25 mouse cellular contexts compared by ENCODE assay signal in the genomic region with DNA sequence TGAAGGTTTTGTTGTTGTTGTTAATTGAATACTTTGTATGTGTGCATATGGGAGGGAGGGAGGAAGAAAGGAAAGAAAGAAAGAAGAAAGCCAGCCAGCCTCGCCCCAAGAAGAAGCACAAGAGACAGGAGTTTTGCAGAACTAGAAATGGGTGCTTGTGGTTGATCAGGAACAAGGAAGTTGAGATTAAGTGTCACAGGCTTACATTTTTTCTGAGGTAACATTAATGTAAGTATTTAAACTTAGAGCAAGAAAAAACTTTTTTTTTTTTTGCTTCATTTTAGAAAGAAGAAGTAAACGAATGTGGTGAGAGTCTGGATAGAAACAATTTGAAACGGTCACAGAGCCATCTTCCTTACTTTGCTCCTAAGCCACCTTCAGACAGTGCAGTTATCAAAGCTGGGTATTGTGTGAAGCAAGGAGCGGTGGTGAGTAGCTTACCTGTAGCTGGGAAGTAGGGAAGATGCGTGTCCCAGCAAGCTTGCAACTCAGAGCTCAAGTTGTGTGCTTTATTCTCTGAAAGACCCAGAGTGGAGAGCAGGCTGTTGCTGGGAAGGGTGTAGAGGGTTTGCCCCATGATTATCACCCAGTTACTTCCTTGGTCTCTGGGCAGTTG. TPM values are rescaled to one million over a fixed set of nuclear protein-coding genes. Genes with fewer than 3 reads are reported as not detected.
DNase-seq lines count a peak whose midpoint lies in the region; ATAC-seq and TF ChIP-seq lines count a peak whose summit lies in the region.
"Had no signal": no experiment of that assay in that cellular context is flagged by ENCODE, and none has a peak within 500 bp of the region (broad histone marks: within the 10 kb centered on the region; RNA-seq: fewer than 3 reads in every experiment).

No protein-coding gene starts in this region.

- H3K27ac ChIP-seq in heart, embryonic 12.5 days (ENCODE audit: poor library complexity, severe bottlenecking) = no peak overlapping the region
- peak overlapping the region; percentile 99 for H3K27ac ChIP-seq in MEL (ENCODE audit: control insufficient read depth, low read depth, low read length)
- peak overlapping the region; percentile 20; the same call in 1 of the 2 replicates for H3K27ac ChIP-seq in small intestine, adult 2 months (ENCODE audit: insufficient read depth, low read depth, low read length)
- no peak overlapping the region for H3K27ac ChIP-seq in gastrocnemius, adult 2 months
- H3K27ac ChIP-seq: embryonic facial prominence, embryonic 15.5 days; hindbrain, postnatal 0 days; kidney, embryonic 15.5 days; limb, embryonic 15.5 days; liver, embryonic 15.5 days; midbrain, embryonic 15.5 days; neural tube, embryonic 13.5 days had no signal

- no peaks in the 10 kb centered on the region for H3K4me1 ChIP-seq in heart, embryonic 12.5 days (replicated peaks)
- H3K4me1 ChIP-seq in MEL (ENCODE audit: control insufficient read depth in 1 of 2, insufficient read depth in 2 of 2, low read length in 2 of 2) = peaks cover 14 to 15% of the 10 kb centered on the region in 2 experiments
- peaks cover 3% of the 10 kb centered on the region; the same call in 1 of the 2 replicates for H3K4me1 ChIP-seq in small intestine, adult 2 months (ENCODE audit: control insufficient read depth, insufficient read depth, insufficient read length, low read length)
- H3K4me1 ChIP-seq: embryonic facial prominence, embryonic 15.5 days; kidney, embryonic 15.5 days; limb, embryonic 15.5 days; liver, embryonic 15.5 days; midbrain, embryonic 15.5 days; neural tube, embryonic 13.5 days had no signal

- no peak for TF ChIP-seq CTCF in MEL (IDR thresholded peaks at IDR 0.05 in 2 of 3, conservative IDR thresholded peaks at IDR 0.05 in 1 of 3; ENCODE audit: control insufficient read depth in 1 of 3, insufficient read depth in 1 of 3, low read depth in 2 of 3, low read length in 3 of 3, poor library complexity in 1 of 3, severe bottlenecking in 1 of 3)
- no peak for TF ChIP-seq CTCF in small intestine, adult 2 months (IDR thresholded peaks at IDR 0.05; ENCODE audit: extremely low read depth, insufficient read length, insufficient replicate concordance, low read depth, low read length)
- TF ChIP-seq CTCF in gastrocnemius, adult 2 months (IDR thresholded peaks at IDR 0.05) = no peak

- ATAC-seq in heart, embryonic 12.5 days (ENCODE audit: insufficient number of reproducible peaks, low FRiP score) = no peak
- ATAC-seq in granulocyte monocyte progenitor cell, adult 5-6 weeks (replicated peaks; ENCODE audit: poor library complexity, severe bottlenecking) = peak; percentile 54
- ATAC-seq: forebrain, embryonic 14.5 days; hindbrain, postnatal 0 days; intestine, embryonic 16.5 days; midbrain, embryonic 15.5 days had no signal

- no peak overlapping the region for H3K9ac ChIP-seq in heart, embryonic 12.5 days
- H3K9ac ChIP-seq in MEL (ENCODE audit: control insufficient read depth, low read depth, low read length, poor library complexity, severe bottlenecking) = peak overlapping the region; percentile 76
- H3K9ac ChIP-seq: embryonic facial prominence, embryonic 15.5 days; kidney, embryonic 15.5 days; limb, embryonic 15.5 days; liver, embryonic 15.5 days; midbrain, embryonic 15.5 days; neural tube, embryonic 13.5 days had no signal

- 90% methylated on average over 5 of the region's 5 CpGs for WGBS in heart, embryonic 12.5 days
- 86% methylated on average over 5 of the region's 5 CpGs for whole genome bisulfite sequencing in small intestine, adult 2 months

- no peak overlapping the region for H3K4me3 ChIP-seq in heart, embryonic 12.5 days
- peak overlapping the region; percentile 58 to 79 for H3K4me3 ChIP-seq in MEL (ENCODE audit: control insufficient read depth in 1 of 2, insufficient read depth in 1 of 2, low read depth in 2 of 2, low read length in 2 of 2)
- H3K4me3 ChIP-seq in small intestine, adult 2 months (ENCODE audit: low read depth, low read length) = no peak overlapping the region
- H3K4me3 ChIP-seq in gastrocnemius, adult 2 months = no peak overlapping the region
- H3K4me3 ChIP-seq: embryonic facial prominence, embryonic 15.5 days; kidney, embryonic 15.5 days; limb, embryonic 15.5 days; liver, embryonic 15.5 days; megakaryocyte, embryonic 14.5 days; midbrain, embryonic 15.5 days; myocyte; neural tube, embryonic 13.5 days had no signal

- peak in 1 of 2 experiments; percentile 54; a peak in 2 of 4 replicates for TF ChIP-seq POLR2A in MEL (IDR thresholded peaks at IDR 0.05; ENCODE audit: control insufficient read depth in 1 of 2, insufficient read depth in 1 of 2, low read depth in 1 of 2, low read length in 2 of 2, poor library complexity in 1 of 2)
- TF ChIP-seq POLR2A in small intestine, adult 2 months (IDR thresholded peaks at IDR 0.05; ENCODE audit: low read depth, low read length) = no peak

- peak; percentile 62 for DNase-seq in heart, adult 11 months
- DNase-seq in MEL (ENCODE audit: low read depth, low spot score) = peak; percentile 85
- no peak for DNase-seq in testis, postnatal 10 days (ENCODE audit: low spot score)
- DNase-seq in gastrocnemius, adult 2 months = no peak
- DNase-seq in kidney, adult 18-20 months = no peak
- DNase-seq: cerebellum, adult 2 months; cerebellum, postnatal 36 days; heart, postnatal 10 days; kidney, postnatal 4 days; left cerebral cortex, postnatal 4 days had no signal

- intact Hi-C loops in gastrocnemius, adult 2 months (cut with DNase I) = no loop called here

- TF ChIP-seq RAD21 in MEL (IDR thresholded peaks at IDR 0.05; ENCODE audit: low read depth, low read length) = no peak

- H3K79me2 ChIP-seq in MEL (ENCODE audit: control insufficient read depth, insufficient read depth, low read length, poor library complexity) = no peaks in the 10 kb centered on the region; the same call in 1 of the 2 replicates

- TF ChIP-seq EP300 in MEL (IDR thresholded peaks at IDR 0.05; ENCODE audit: low read depth in 1 of 2, low read length in 2 of 2) = peak in 1 of 2 experiments; percentile 70; a peak in 3 of 4 replicates

- H3K4me2 ChIP-seq in heart, embryonic 12.5 days = no peak overlapping the region
- H3K4me2 ChIP-seq: embryonic facial prominence, embryonic 15.5 days; heart, embryonic 11.5 days; kidney, embryonic 15.5 days; limb, embryonic 15.5 days; liver, embryonic 15.5 days; midbrain, embryonic 15.5 days; neural tube, embryonic 13.5 days had no signal

- no peaks in the 10 kb centered on the region for H3K9me3 ChIP-seq in heart, embryonic 12.5 days (replicated peaks)
- no peaks in the 10 kb centered on the region for H3K9me3 ChIP-seq in MEL (replicated peaks; ENCODE audit: insufficient read depth, low read length)
- H3K9me3 ChIP-seq: embryonic facial prominence, embryonic 15.5 days; kidney, embryonic 15.5 days; limb, embryonic 15.5 days; liver, embryonic 15.5 days; megakaryocyte, embryonic 14.5 days; midbrain, embryonic 15.5 days; neural tube, embryonic 13.5 days had no signal

- H3K27me3 ChIP-seq in heart, embryonic 12.5 days (replicated peaks) = no peaks in the 10 kb centered on the region
- no peaks in the 10 kb centered on the region for H3K27me3 ChIP-seq in MEL (ENCODE audit: control insufficient read depth in 1 of 2, insufficient read depth in 2 of 2, low read length in 2 of 2)
- H3K27me3 ChIP-seq in small intestine, adult 2 months (ENCODE audit: control insufficient read depth, insufficient read depth, low read length) = no peaks in the 10 kb centered on the region
- H3K27me3 ChIP-seq: embryonic facial prominence, embryonic 15.5 days; kidney, embryonic 15.5 days; limb, embryonic 15.5 days; liver, embryonic 15.5 days; megakaryocyte, embryonic 14.5 days; midbrain, embryonic 15.5 days; neural tube, embryonic 13.5 days had no signal

- peaks cover 55% of the 10 kb centered on the region for H3K36me3 ChIP-seq in heart, embryonic 12.5 days
- H3K36me3 ChIP-seq in MEL (ENCODE audit: control insufficient read depth in 1 of 2, insufficient read depth in 2 of 2, low read length in 2 of 2) = peaks cover 0 to 23% of the 10 kb centered on the region in 2 experiments; a peak in 2 of 4 replicates
- H3K36me3 ChIP-seq in small intestine, adult 2 months (ENCODE audit: control insufficient read depth, insufficient read depth, low read length) = peaks cover 45% of the 10 kb centered on the region
- H3K36me3 ChIP-seq: midbrain, embryonic 15.5 days had no signal

TF ChIP-seq in MEL, 35 proteins besides CTCF, POLR2A, EP300 and RAD21 (continues in another document):
- TF ChIP-seq CHD1 (IDR thresholded peaks at IDR 0.05; ENCODE audit: low read depth, low read length) (no peak), TBP (IDR thresholded peaks at IDR 0.05; ENCODE audit: low read depth, low read length) (peak; percentile 16; the same call in 1 of the 2 replicates), HCFC1 (IDR thresholded peaks at IDR 0.05; ENCODE audit: low read depth, low read length) (peak; percentile 44), POLR2AphosphoS5 (IDR thresholded peaks at IDR 0.05; ENCODE audit: borderline replicate concordance, low read depth, low read length) (no peak), POLR2AphosphoS2 (IDR thresholded peaks at IDR 0.05; ENCODE audit: low read length) (no peak), ELF1 (IDR thresholded peaks at IDR 0.05; ENCODE audit: low read depth, low read length) (peak; percentile 60; the same call in 1 of the 2 replicates), MEF2A (IDR thresholded peaks at IDR 0.05; ENCODE audit: extremely low read depth, insufficient replicate concordance, low read depth, low read length, poor library complexity, severe bottlenecking) (no peak), MXI1 (IDR thresholded peaks at IDR 0.05; ENCODE audit: low read depth, low read length) (no peak; the same call in 1 of the 2 replicates), MYB (IDR thresholded peaks at IDR 0.05; ENCODE audit: low read depth, low read length) (no peak)

RNA-seq across cellular contexts. Expression of a gene that starts 34.8 kb away (rescaled TPM):
- 54.6 and 56.2 TPM in 2 replicates for polyA plus RNA-seq in heart, embryonic 12.5 days (2016; fragmentation: Nextera tagmentation; extraction: Ambion mirVana)
- total RNA-seq in MEL (2012; rRNA removed) = 6.9 and 18.9 TPM in 2 replicates
- 10 to 100 TPM in 1 of 2 experiments, not detected in 1; 22.1 TPM for polyA plus RNA-seq in MEL (2012; ENCODE audit: insufficient read depth in 1 of 2, insufficient read length in 2 of 2, low read depth in 1 of 2, low replicate concordance in 2 of 2, missing spikeins in 1 of 2)
- total RNA-seq in granulocyte monocyte progenitor cell, adult 5-6 weeks (2014; fragmentation: Nextera tagmentation) = 17.4 and 24.2 TPM in 2 replicates
- total RNA-seq in granulocyte monocyte progenitor cell, adult 5-6 weeks (2017) = 21.0 and 21.4 TPM in 2 replicates
- polyA plus RNA-seq in small intestine, adult 2 months (2012; rRNA removed) = 12.0 and 63.7 TPM in 2 replicates
- total RNA-seq in gastrocnemius, adult 2 months (2021) = 10 to 100 TPM; 23.4 to 28.2 TPM

RNA-seq across cellular contexts. Expression of a gene that starts 35.6 kb away (rescaled TPM):
- 72.8 and 75.2 TPM in 2 replicates for polyA plus RNA-seq in heart, embryonic 12.5 days (2016; fragmentation: Nextera tagmentation; extraction: Ambion mirVana)
- total RNA-seq in MEL (2012; rRNA removed) = not detected in 2 replicates
- not detected for polyA plus RNA-seq in MEL (2012; ENCODE audit: insufficient read depth in 1 of 2, insufficient read length in 2 of 2, low read depth in 1 of 2, low replicate concordance in 2 of 2, missing spikeins in 1 of 2)
- total RNA-seq in granulocyte monocyte progenitor cell, adult 5-6 weeks (2014; fragmentation: Nextera tagmentation) = not detected in 2 replicates
- total RNA-seq in granulocyte monocyte progenitor cell, adult 5-6 weeks (2017) = not detected in 2 replicates
- 30.2 and 35.8 TPM in 2 replicates for polyA plus RNA-seq in small intestine, adult 2 months (2012; rRNA removed)
- total RNA-seq in gastrocnemius, adult 2 months (2021) = 10 to 100 TPM; 23.9 to 32.6 TPM

Comparison
In these comparisons a context has a peak if more than half of its experiments do, and no peak if none do; other contexts are left out.
1. DNase-seq: peak in heart, adult 11 months (single experiment) and MEL (single experiment); none in testis, postnatal 10 days (single experiment), gastrocnemius, adult 2 months (single experiment) and kidney, adult 18-20 months (single experiment).
2. H3K27ac ChIP-seq: peak in MEL (single experiment) and small intestine, adult 2 months (single experiment); none in heart, embryonic 12.5 days (single experiment) and gastrocnemius, adult 2 months (single experiment).
3. H3K4me3 ChIP-seq: peak in MEL (2 of 2); none in heart, embryonic 12.5 days (single experiment), small intestine, adult 2 months (single experiment) and gastrocnemius, adult 2 months (single experiment).
4. RNA of a gene that starts 35.6 kb away (total RNA-seq): 23.9 to 32.6 TPM in gastrocnemius, adult 2 months; not detected in MEL and not detected in granulocyte monocyte progenitor cell, adult 5-6 weeks; every median in the first group is over 10 times any median in the second.